Mouse (Mus musculus) megakaryocyte, embryonic 14.5 days (primary cell): ENCODE data around the gene Capza2.

Experiments used
- FLI1 ChIP-seq: IDR thresholded peaks from 2 replicates; pipeline ENCODE4 v1.6.1; 2012; ENCODE audit warnings: low read length, inconsistent platforms, mixed read lengths
- GATA1 ChIP-seq: IDR thresholded peaks from 3 replicates; pipeline ENCODE4 v1.6.1; 2012; ENCODE audit warnings: mixed read lengths, low read length, inconsistent platforms, borderline replicate concordance

- TF ChIP-seq GATA1: no peak
- TF ChIP-seq FLI1: no peak
Observed at GRCm38 (mm10) chr6:17631611-17632010, 4.4 kb upstream of the Capza2 start.
